Mouse (Mus musculus) myocyte (in vitro differentiated cells): Measurements from ENCODE around the gene Pcp2.

ENCODE experiments used
- CEBPB ChIP-seq: IDR thresholded peaks from 2 replicates; pipeline ENCODE4 v1.6.1; 2011; ENCODE audit warnings: mild to moderate bottlenecking, moderate library complexity; ENCODE audit not compliant: poor library complexity, insufficient read depth, severe bottlenecking
- E2F4 ChIP-seq: IDR thresholded peaks from one replicate; pipeline ENCODE4 v1.6.1; 2011; ENCODE audit warnings: mild to moderate bottlenecking, control low read depth, moderate library complexity; ENCODE audit not compliant: insufficient read depth
- MAX ChIP-seq: IDR thresholded peaks from one replicate; pipeline ENCODE4 v1.6.1; 2011; ENCODE audit warnings: low read depth, mild to moderate bottlenecking, control low read depth
- POLR2A ChIP-seq: IDR thresholded peaks from one replicate; pipeline ENCODE4 v1.6.1; 2011; ENCODE audit warnings: low read depth, mild to moderate bottlenecking, control low read depth, moderate library complexity; ENCODE audit not compliant: insufficient read length
- POLR2AphosphoS2 ChIP-seq: IDR thresholded peaks from one replicate; pipeline ENCODE4 v1.6.1; 2011; ENCODE audit warnings: low read depth, control low read depth; ENCODE audit not compliant: insufficient read length
- SRF ChIP-seq: IDR thresholded peaks from one replicate; pipeline ENCODE4 v1.6.1; 2011; ENCODE audit warnings: low read depth; ENCODE audit not compliant: control insufficient read depth, insufficient read length
- TCF12 ChIP-seq: IDR thresholded peaks from one replicate; pipeline ENCODE4 v1.6.1; 2011; ENCODE audit warnings: mild to moderate bottlenecking, control low read depth; ENCODE audit not compliant: poor library complexity, insufficient read depth, severe bottlenecking
- TCF3 ChIP-seq: IDR thresholded peaks from one replicate; pipeline ENCODE4 v1.6.1; 2011; ENCODE audit warnings: low read depth, control low read depth; ENCODE audit not compliant: insufficient read length
- USF1 ChIP-seq: IDR thresholded peaks from one replicate; pipeline ENCODE4 v1.6.1; 2011; ENCODE audit warnings: low read depth, mild to moderate bottlenecking, control low read depth, moderate library complexity

- TF ChIP-seq USF1 (no peak), POLR2A (no peak), E2F4 (no peak), TCF12 (no peak), SRF (no peak), POLR2AphosphoS2 (no peak), MAX (no peak), TCF3 (no peak), CEBPB (no peak)
These were observed 31.9 kb downstream of the Pcp2 start for GRCm38 (mm10) chr8:3593470-3593869.
